Mouse (Mus musculus): ENCODE results near the gene Prss45.

DNA sequence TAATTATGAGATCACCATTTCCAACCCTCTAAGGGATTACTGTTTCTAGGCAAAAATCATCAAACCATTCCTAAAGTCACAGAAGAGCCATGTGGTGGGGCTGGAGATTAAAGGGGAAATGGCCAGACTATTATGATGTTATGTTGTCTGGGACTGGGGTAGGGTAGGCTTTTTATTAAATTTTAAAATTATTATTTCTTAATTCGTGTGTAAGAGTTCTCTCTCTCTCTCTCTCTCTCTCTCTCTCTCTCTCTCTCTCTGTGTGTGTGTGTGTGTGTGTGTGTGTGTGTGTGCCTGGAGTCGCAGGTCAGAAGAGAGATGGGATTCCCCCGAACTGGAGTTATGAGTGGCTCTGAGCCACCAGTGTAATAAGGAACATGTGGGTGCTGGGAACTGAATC lies 8.0 kb upstream of the Prss45 start, which contains the start of gene Prss43:
- TF ChIP-seq CTCF (conservative IDR thresholded peaks at IDR 0.05; ENCODE audit: insufficient read depth, insufficient read length, low read depth, low read length) (no peak), POLR2A (IDR thresholded peaks at IDR 0.05; ENCODE audit: low read depth, low read length) (no peak)

All from kidney, adult 2 months (tissue).